Mouse (Mus musculus) ES-Bruce4 (cell line): Measurements from ENCODE around the gene Parvg.

ENCODE experiments used
- CTCF ChIP-seq: IDR thresholded peaks from one replicate; pipeline ENCODE4 v1.8.1; 2011; ENCODE audit warnings: low read depth, low read length
- EP300 ChIP-seq: IDR thresholded peaks from 2 replicates; pipeline ENCODE4 v1.6.1; 2011; ENCODE audit warnings: low read depth, low read length; ENCODE audit not compliant: insufficient read depth

DNA sequence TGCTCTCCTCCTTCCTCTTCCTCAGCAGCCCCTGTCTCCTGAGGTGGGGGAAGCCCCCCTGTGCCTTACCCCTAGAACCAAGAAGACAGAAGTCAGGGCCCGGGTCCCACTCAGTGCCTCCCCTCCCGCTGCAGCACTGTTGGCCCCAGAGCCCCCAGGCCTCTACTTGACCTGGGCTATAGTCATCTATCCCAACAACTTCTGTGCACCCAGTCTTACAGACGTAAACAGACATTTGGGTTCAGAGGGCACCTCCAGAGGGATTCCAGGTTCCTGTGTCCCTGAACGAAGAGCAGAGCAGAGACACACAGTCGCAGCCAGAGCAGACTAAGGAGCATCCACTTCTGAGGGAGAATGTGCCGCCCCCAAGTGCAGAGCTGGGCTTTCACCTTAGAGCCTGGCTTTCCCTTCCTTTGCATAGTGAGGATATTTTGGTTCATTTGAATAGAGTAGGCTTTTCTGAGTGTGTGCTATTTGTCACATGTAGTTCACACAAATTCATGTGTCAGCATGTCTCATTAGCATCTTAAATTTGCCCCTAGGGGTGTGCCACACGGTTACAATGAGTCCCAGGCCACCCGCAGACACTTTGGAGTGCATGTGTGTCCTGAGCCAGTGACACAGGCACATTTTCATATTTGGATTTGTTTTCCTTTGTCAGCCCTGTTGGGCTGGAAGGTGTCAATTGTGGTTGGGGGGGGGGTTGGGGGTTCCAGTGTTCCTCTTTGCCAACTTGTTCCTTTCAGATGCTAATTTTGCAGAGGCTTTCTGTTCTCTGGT is 22.0 kb upstream of the Parvg start:
- TF ChIP-seq EP300 = no peak
- TF ChIP-seq CTCF = no peak
